Mouse (Mus musculus): ENCODE measurements at regions not wholly inside any gene's neighbourhood (a gene's known extent, or its start where the extent isn't known, plus 50 kb on each side); places are given as distances from the start of the nearest gene placed in this dataset.

GRCm38 (mm10) chr7:111969198-111969887, 54.0 kb upstream of the Usp47 start:
- Histone ChIP-seq H3K36me3 (no peaks in the 10 kb centered on the region), H3K9me3 (no peaks in the 10 kb centered on the region), H3K4me2 (no peak overlapping the region), H3K4me3 (no peak overlapping the region), H3K9ac (no peak overlapping the region), H3K27me3 (no peaks in the 10 kb centered on the region), H3K4me1 (replicated peaks) (0 out of 2 replicates have a peak, but pooled peaks cover 2% of the 10 kb centered on the region), H3K27ac (replicated peaks) (no peak overlapping the region)
- 55% methylated on average over 4 of the region's 4 CpGs for WGBS
- ATAC-seq (ENCODE audit: low FRiP score, low read depth) = no peak

- Histone ChIP-seq H3K4me2 (no peak overlapping the region), H3K27me3 (no peaks in the 10 kb centered on the region), H3K9me3 (no peaks in the 10 kb centered on the region), H3K36me3 (no peaks in the 10 kb centered on the region), H3K27ac (replicated peaks) (no peak overlapping the region), H3K4me1 (replicated peaks) (0 out of 2 replicates have a peak, but pooled peaks cover 2% of the 10 kb centered on the region), H3K9ac (no peak overlapping the region), H3K4me3 (no peak overlapping the region)
- WGBS = 34% methylated on average over 5 of the region's 5 CpGs
- ATAC-seq (ENCODE audit: low FRiP score, low read depth) = no peak
Measured at GRCm38 (mm10) chr7:111968261-111968660, 55.0 kb upstream of the Usp47 start.

GRCm38 (mm10) chr7:111966716-111967115, 56.6 kb upstream of the Usp47 start:
- Histone ChIP-seq H3K9me3 (no peaks in the 10 kb centered on the region), H3K4me3 (no peak overlapping the region), H3K36me3 (no peaks in the 10 kb centered on the region), H3K9ac (no peak overlapping the region), H3K27ac (replicated peaks) (no peak overlapping the region), H3K4me2 (no peak overlapping the region), H3K27me3 (no peaks in the 10 kb centered on the region), H3K4me1 (replicated peaks) (0 out of 2 replicates have a peak, but pooled peaks cover 2% of the 10 kb centered on the region)
- no peak for ATAC-seq (ENCODE audit: low FRiP score, low read depth)
- 84% methylated on average over 3 of the region's 3 CpGs for whole genome bisulfite sequencing

GRCm38 (mm10) chr7:111963969-111964368, 59.3 kb upstream of the Usp47 start:
- WGBS = 97% methylated on average over 1 of the region's 1 CpGs
- H3K9me3 ChIP-seq = no peaks in the 10 kb centered on the region
- no peaks in the 10 kb centered on the region for H3K27me3 ChIP-seq
- no peak overlapping the region for H3K4me2 ChIP-seq
- H3K9ac ChIP-seq = no peak overlapping the region
- no peaks in the 10 kb centered on the region for H3K36me3 ChIP-seq
- H3K4me1 ChIP-seq (replicated peaks) = no peaks in the 10 kb centered on the region
- no peak overlapping the region for H3K4me3 ChIP-seq
- H3K27ac ChIP-seq (replicated peaks) = no peak overlapping the region
- ATAC-seq (ENCODE audit: low FRiP score, low read depth) = no peak

GRCm38 (mm10) chr7:111959977-111960376, 63.3 kb upstream of the Usp47 start:
- Histone ChIP-seq H3K4me3 (no peak overlapping the region), H3K27me3 (no peaks in the 10 kb centered on the region), H3K9me3 (no peaks in the 10 kb centered on the region), H3K4me2 (no peak overlapping the region), H3K36me3 (no peaks in the 10 kb centered on the region), H3K27ac (replicated peaks) (no peak overlapping the region), H3K4me1 (replicated peaks) (no peaks in the 10 kb centered on the region), H3K9ac (no peak overlapping the region)
- ATAC-seq (ENCODE audit: low FRiP score, low read depth) = no peak
- 88% methylated on average over 3 of the region's 3 CpGs for WGBS

GRCm38 (mm10) chr7:111956671-111957070, 66.6 kb upstream of the Usp47 start:
- no peak for ATAC-seq (ENCODE audit: low FRiP score, low read depth)

GRCm38 (mm10) chr7:111939631-111940030, 83.7 kb upstream of the Usp47 start:
- no peaks in the 10 kb centered on the region for H3K36me3 ChIP-seq
- H3K4me3 ChIP-seq = no peak overlapping the region
- no peaks in the 10 kb centered on the region for H3K4me1 ChIP-seq (replicated peaks)
- no peak overlapping the region for H3K4me2 ChIP-seq
- H3K27ac ChIP-seq (replicated peaks) = no peak overlapping the region
- WGBS = 86% methylated on average over 4 of the region's 4 CpGs
- H3K9ac ChIP-seq = no peak overlapping the region
- H3K27me3 ChIP-seq = no peaks in the 10 kb centered on the region
- no peaks in the 10 kb centered on the region for H3K9me3 ChIP-seq
- ATAC-seq (ENCODE audit: low FRiP score, low read depth) = no peak

More at GRCm38 (mm10) chr7:111956671-111957070, 66.6 kb upstream of the Usp47 start:
- H3K9me3 ChIP-seq = no peaks in the 10 kb centered on the region
- H3K27me3 ChIP-seq = no peaks in the 10 kb centered on the region
- H3K9ac ChIP-seq = no peak overlapping the region
- no peaks in the 10 kb centered on the region for H3K36me3 ChIP-seq
- no peak overlapping the region for H3K4me2 ChIP-seq
- H3K4me3 ChIP-seq = no peak overlapping the region
- 57% methylated on average over 2 of the region's 2 CpGs for WGBS
- no peaks in the 10 kb centered on the region for H3K4me1 ChIP-seq (replicated peaks)
- H3K27ac ChIP-seq (replicated peaks) = no peak overlapping the region

GRCm38 (mm10) chr7:111937547-111937946, 85.8 kb upstream of the Usp47 start:
- Histone ChIP-seq H3K4me2 (no peak overlapping the region), H3K27ac (replicated peaks) (no peak overlapping the region), H3K9ac (no peak overlapping the region), H3K9me3 (no peaks in the 10 kb centered on the region), H3K36me3 (no peaks in the 10 kb centered on the region), H3K4me1 (replicated peaks) (no peaks in the 10 kb centered on the region), H3K4me3 (no peak overlapping the region), H3K27me3 (no peaks in the 10 kb centered on the region)
- 83% methylated on average over 3 of the region's 3 CpGs for WGBS
- no peak for ATAC-seq (ENCODE audit: low FRiP score, low read depth)

GRCm38 (mm10) chr7:111937102-111937501, 86.2 kb upstream of the Usp47 start:
- Histone ChIP-seq H3K36me3 (no peaks in the 10 kb centered on the region), H3K4me2 (no peak overlapping the region), H3K9me3 (no peaks in the 10 kb centered on the region), H3K4me1 (replicated peaks) (no peaks in the 10 kb centered on the region), H3K27ac (replicated peaks) (no peak overlapping the region), H3K4me3 (no peak overlapping the region), H3K9ac (no peak overlapping the region), H3K27me3 (no peaks in the 10 kb centered on the region)
- ATAC-seq (ENCODE audit: low FRiP score, low read depth) = no peak
- 80% methylated on average over 2 of the region's 2 CpGs for WGBS

- Histone ChIP-seq H3K9ac (no peak overlapping the region), H3K4me2 (no peak overlapping the region), H3K4me1 (replicated peaks) (no peaks in the 10 kb centered on the region), H3K4me3 (no peak overlapping the region), H3K27me3 (no peaks in the 10 kb centered on the region), H3K36me3 (no peaks in the 10 kb centered on the region), H3K27ac (replicated peaks) (no peak overlapping the region), H3K9me3 (no peaks in the 10 kb centered on the region)
- ATAC-seq (ENCODE audit: low FRiP score, low read depth) = no peak
- WGBS = 84% methylated on average over 2 of the region's 2 CpGs
Measured at GRCm38 (mm10) chr7:111932725-111933124, 90.6 kb upstream of the Usp47 start.

GRCm38 (mm10) chr7:111919961-111920360, 103.3 kb upstream of the Usp47 start:
- H3K27me3 ChIP-seq = no peaks in the 10 kb centered on the region
- no peaks in the 10 kb centered on the region for H3K9me3 ChIP-seq
- no peak overlapping the region for H3K27ac ChIP-seq (replicated peaks)
- no peak overlapping the region for H3K9ac ChIP-seq
- no peak for ATAC-seq (ENCODE audit: low FRiP score, low read depth)
- H3K4me2 ChIP-seq = no peak overlapping the region
- 89% methylated on average over 1 of the region's 1 CpGs for WGBS
- no peaks in the 10 kb centered on the region for H3K36me3 ChIP-seq
- H3K4me1 ChIP-seq (replicated peaks) = no peaks in the 10 kb centered on the region
- no peak overlapping the region for H3K4me3 ChIP-seq

GRCm38 (mm10) chr7:111903741-111904231, 119.5 kb upstream of the Usp47 start:
- ATAC-seq (ENCODE audit: low FRiP score, low read depth) = no peak
- Histone ChIP-seq H3K36me3 (no peaks in the 10 kb centered on the region), H3K27me3 (no peaks in the 10 kb centered on the region), H3K4me3 (no peak overlapping the region), H3K27ac (replicated peaks) (no peak overlapping the region), H3K9me3 (peaks cover 6% of the 10 kb centered on the region; the same call in 1 of the 2 replicates), H3K4me2 (no peak overlapping the region), H3K4me1 (replicated peaks) (no peaks in the 10 kb centered on the region), H3K9ac (no peak overlapping the region)
- 90% methylated on average over 7 of the region's 7 CpGs for WGBS

- Histone ChIP-seq H3K4me2 (no peak overlapping the region), H3K4me3 (no peak overlapping the region), H3K9ac (no peak overlapping the region), H3K9me3 (peaks cover 6% of the 10 kb centered on the region; the same call in 1 of the 2 replicates), H3K27ac (replicated peaks) (no peak overlapping the region), H3K36me3 (no peaks in the 10 kb centered on the region), H3K4me1 (replicated peaks) (no peaks in the 10 kb centered on the region), H3K27me3 (no peaks in the 10 kb centered on the region)
- WGBS = 91% methylated on average over 1 of the region's 1 CpGs
- ATAC-seq (ENCODE audit: low FRiP score, low read depth) = no peak
Measured at GRCm38 (mm10) chr7:111897016-111897415, 117.2 kb upstream of the Galnt18 start.
